Mouse (Mus musculus) layer of hippocampus, postnatal 36 days (tissue): ENCODE results near the gene Ptov1. TPM values are rescaled to one million over a fixed set of nuclear protein-coding genes. Genes with fewer than 3 reads are reported as not detected.

Experiments
- DNase-seq, 2 experiments: peaks; one replicate each; pipeline ENCODE4 v3.0.0; 2022
- total RNA-seq, 2 experiments: library from RNA; stranded (reverse); gene quantifications; 2 replicates each; pipeline ENCODE4 v1.2.3; 2021

The Ptov1 gene
- total RNA-seq, 2 experiments from 2014 or later: 346 to 359 TPM

- DNase-seq: peak; percentile 54 to 57
Measured at GRCm38 (mm10) chr7:44839491-44840191, 29.9 kb downstream of the Ptov1 start.

DNA sequence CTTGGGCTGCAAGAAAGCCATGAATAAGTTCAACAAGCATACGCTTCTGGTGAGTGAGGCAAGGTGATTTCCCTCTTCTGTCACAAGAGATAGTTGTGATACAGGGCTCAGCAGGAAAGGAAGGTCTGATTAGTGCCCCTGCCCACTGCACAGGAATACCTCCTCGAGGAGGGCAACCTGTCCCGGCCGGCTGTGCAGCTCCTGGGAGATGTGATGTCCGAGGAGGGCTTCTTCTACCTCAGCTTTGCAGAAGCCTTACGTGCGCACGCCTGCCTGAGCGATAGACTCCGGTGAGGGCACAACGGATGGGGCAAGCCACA is 30.5 kb downstream of the Ptov1 start:
- DNase-seq: no peak

DNA sequence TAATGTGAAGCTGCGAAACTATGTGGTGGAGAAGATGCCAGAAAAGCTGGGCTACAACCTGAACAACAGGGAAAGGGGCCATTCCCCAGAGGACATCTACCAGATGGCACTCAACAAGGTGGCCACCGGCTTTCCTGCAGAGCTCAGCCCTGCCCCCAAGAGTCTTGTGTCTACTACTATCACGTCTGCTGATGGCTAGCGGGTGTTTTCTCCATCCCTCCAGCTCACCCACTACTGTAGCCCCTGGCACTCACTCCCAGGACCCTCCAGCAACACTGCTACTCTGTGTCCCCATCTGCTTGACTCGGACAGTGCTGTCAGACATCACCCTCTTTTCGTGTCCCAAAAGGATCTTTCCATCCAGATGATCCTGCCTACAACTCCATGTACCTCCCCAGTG is 31.5 kb downstream of the Ptov1 start:
- DNase-seq: no peak

GRCm38 (mm10) chr7:44836423-44837053 is 33.0 kb downstream of the Ptov1 start:
- no peak for DNase-seq

GRCm38 (mm10) chr7:44836016-44836404 is 33.6 kb downstream of the Ptov1 start:
- DNase-seq: no peak

- no peak for DNase-seq
Measured at GRCm38 (mm10) chr7:44835373-44836015, 34.1 kb downstream of the Ptov1 start.

DNA sequence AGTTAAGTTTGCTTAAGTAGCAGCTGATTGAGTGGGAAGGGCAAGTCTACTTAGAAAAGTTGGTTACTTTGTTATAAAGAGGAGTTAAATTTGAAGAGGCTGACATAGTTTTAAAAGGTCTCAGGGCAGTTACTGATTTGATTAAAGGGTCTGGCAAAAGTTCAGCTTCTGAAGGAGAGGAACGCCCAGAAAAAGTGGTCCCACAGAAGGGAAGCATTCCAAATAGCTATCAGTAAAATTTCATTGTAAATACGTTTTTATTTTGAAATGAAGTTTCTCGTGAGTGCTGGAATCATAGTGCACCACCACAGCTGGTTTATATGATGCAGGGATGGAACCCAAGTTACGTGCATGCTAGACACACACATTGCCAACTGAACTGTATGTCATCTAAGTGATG is 36.8 kb downstream of the Ptov1 start:
- no peak for DNase-seq

DNA sequence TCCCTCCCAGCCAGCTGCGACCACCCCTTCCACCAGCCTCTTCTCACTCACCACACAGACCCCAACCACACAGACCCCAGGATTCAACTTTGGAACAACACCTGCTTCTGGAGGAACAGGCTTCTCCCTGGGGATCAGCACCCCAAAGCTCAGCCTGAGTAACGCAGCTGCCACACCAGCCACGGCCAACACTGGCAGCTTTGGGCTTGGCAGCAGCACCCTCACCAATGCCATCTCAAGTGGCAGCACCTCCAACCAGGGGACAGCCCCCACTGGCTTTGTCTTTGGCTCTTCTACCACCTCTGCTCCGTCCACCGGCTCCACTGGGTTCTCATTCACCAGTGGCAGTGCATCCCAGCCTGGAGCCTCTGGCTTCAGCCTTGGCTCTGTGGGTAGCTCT is 40.9 kb downstream of the Ptov1 start:
- DNase-seq: no peak

- no peak for DNase-seq
Measured at GRCm38 (mm10) chr7:44826771-44827170, 42.8 kb downstream of the Ptov1 start.

- DNase-seq: peak; percentile 65 to 73
Measured at GRCm38 (mm10) chr7:44824872-44825271, 44.7 kb downstream of the Ptov1 start.

DNA sequence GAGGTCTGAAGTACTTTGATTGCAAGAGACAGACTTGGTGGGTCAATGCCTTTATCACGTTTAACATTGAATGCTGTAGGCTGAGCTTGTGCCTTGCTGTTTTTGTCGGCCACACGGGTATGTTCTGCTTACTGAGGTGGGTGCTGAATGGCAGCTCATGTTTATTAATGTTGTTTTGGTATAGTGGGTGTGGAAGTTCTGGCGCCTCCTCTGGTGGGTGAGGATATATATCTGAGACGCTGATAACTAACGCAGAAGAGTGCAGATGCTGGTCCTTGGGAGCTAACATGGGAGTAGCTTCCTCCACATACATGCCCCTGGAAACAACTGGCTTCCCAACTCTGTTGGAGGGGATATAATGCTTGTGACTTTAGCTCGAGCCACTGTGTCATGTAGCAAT is 46.2 kb downstream of the Ptov1 start:
- DNase-seq: no peak

DNA sequence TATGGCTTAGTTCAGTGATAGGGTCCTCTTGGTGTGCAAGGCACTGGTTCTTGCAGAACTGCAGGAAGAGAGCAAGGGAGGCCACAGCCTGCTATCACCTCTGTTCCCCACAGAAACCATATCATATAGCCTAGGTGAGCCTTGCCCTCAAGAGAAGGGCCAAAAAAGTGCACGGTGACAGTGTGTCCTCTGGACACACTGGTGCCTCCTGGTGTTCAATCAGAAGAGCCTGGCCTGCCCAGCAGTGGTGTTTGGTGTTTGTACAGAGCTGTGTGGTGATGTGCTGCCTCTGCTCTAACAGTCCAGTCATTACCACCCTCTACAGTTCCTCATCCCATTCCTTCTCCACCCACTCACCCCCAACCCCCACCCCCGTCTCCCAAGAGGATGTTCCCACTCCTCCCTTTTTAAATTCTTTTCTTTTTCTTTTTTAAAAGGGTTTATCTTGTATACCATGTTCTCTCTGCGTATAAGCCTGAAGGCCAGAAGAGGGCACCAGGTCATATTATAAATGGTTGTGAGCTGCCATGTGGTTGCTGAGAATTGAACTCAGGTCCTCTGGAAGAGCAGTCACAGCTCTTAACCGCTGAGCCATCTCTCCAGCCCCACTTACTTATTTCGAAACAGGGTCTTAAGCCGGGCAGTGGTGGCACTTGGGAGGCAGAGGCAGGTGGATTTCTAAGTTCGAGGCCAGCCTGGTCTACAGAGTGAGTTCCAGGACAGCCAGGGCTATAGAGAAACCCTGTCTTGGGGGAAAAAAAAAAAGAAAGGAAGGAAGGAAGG is 47.7 kb downstream of the Ptov1 start:
- DNase-seq: no peak

DNA sequence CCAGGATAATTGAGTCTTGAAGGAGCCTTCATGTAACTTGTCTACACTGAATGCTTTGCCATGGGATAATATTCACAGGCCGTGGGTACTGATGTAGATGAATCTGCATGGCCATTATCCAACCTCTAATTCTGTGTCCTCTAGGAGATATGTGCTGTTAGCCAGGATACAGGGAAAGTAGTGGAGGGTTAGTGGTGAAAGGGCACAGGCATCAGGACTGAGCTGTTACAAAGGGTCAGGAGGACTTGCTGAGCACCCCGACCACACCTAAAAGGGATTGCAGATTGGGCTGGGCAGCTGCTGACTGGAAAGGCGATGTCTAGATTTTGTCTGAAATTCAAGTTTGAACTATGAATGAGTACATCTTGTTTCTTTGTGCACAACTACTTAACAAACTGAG is 49.1 kb downstream of the Ptov1 start:
- DNase-seq: no peak

- DNase-seq: no peak
Measured at GRCm38 (mm10) chr7:44819863-44820262, 49.7 kb downstream of the Ptov1 start.

GRCm38 (mm10) chr7:44819391-44819790 is 50.2 kb downstream of the Ptov1 start:
- DNase-seq: no peak

GRCm38 (mm10) chr7:44818751-44819235 is 50.8 kb downstream of the Ptov1 start:
- no peak for DNase-seq

GRCm38 (mm10) chr7:44818164-44818563 is 51.4 kb downstream of the Ptov1 start:
- no peak for DNase-seq

- DNase-seq: no peak
Measured at GRCm38 (mm10) chr7:44817441-44817840, 52.1 kb downstream of the Ptov1 start.

DNA sequence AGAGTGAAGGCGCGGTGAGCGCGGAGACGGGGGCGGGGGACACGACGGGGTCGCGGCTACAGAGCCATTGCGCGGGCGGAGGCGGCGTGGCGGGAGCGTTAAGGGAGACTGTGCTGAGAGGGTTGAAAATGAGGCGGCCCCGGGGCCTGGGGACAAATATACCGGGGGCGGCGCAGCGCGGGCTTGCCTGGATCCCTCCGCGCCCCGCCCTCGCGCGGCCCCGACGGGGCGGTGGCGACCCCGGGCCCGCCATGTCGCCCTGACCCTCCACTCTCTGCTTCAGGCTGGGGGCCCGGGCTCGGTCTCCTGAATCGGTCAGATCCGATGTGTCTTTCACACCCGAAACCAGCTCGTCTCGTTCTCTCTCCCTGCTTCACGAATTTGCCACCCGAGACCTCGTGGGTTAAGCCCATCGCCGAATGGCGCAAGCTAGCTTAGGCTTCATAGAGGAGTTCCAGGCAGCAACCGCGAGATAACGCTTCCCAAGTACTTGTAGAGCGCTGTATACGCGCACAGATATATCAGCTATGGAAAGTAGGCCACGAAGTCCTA is 53.0 kb downstream of the Ptov1 start, which contains the start of gene Atf5:
Gene Atf5 (minus strand): TSS at position 189 of the 552 bp plus-strand sequence.
- peak in 1 of 2 experiments; percentile 45 for DNase-seq

- DNase-seq: peak; percentile 98
Measured at GRCm38 (mm10) chr7:44815721-44816469, 53.7 kb downstream of the Ptov1 start, which contains the start of the genes Nup62 and Il4i1. Gene Nup62 (plus strand): TSS chr7:44816088. Gene Il4i1 (plus strand): TSS chr7:44816387.

DNA sequence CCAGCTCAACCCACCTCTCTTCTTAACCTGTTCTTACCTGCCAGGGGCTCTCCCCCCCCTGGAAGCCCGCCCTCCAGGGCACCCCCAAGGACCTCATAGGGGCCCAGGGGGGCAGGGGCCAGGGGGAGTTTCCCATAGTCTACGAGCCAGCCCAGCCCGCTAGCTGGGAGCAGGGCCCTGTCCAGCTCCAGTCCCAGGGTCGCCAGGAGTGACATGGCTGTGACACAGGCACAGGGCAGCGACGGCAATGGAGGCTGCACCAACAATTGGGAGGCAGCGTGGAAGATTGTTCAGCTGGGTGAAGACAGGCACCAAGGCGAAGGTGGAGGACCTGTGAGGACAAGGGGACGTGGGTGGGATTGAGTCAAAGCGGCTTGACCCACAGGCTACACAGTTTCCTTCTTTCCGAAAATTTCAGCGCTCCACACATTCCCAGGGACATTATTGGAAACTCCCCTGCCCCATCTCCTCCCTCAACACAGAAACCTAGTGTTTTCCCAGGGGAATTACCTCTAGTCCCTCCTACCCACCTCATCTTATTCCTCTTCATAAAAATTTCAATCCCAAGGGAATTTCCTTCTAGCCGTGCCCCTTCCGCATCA is 54.5 kb downstream of the Ptov1 start:
- DNase-seq: no peak
